Mouse (Mus musculus) MEL (cell line): ENCODE data around the gene Lix1. TPM values are rescaled to one million over a fixed set of nuclear protein-coding genes. Genes with fewer than 3 reads are reported as not detected.

Experiments
- DNase-seq: peaks from one replicate; pipeline ENCODE4 v3.0.0; 2011; ENCODE audit warnings: low read depth, low spot score
- H3K27ac ChIP-seq: 2 replicates; pipeline ENCODE4 v1.5.1; 2012; ENCODE audit warnings: low read depth, mild to moderate bottlenecking, control low read depth, low read length, moderate library complexity; ENCODE audit not compliant: control insufficient read depth
- H3K27me3 ChIP-seq, 2 experiments: fragments of 150-350 bp in 1 of 2; sonication (generic) in 1 of 2; 2 replicates each; pipeline ENCODE4 v1.6.1; 2012; ENCODE audit warnings: low read length in 2 of 2, mild to moderate bottlenecking in 2 of 2, improper control_type of control experiment in 1 of 2, moderate library complexity in 1 of 2; ENCODE audit not compliant: insufficient read depth in 2 of 2, control insufficient read depth in 1 of 2
- H3K36me3 ChIP-seq, 2 experiments: 2 replicates each; pipeline ENCODE4 v1.6.1; 2012 to 2014; ENCODE audit warnings: low read length in 2 of 2, improper control_type of control experiment in 1 of 2, inconsistent platforms in 1 of 2, mild to moderate bottlenecking in 1 of 2; ENCODE audit not compliant: insufficient read depth in 2 of 2, control insufficient read depth in 1 of 2
- H3K4me1 ChIP-seq, 2 experiments: fragments of 150-350 bp in 1 of 2; sonication (generic) in 1 of 2; 2 replicates each; pipeline ENCODE4 v1.6.1; 2012; ENCODE audit warnings: low read length in 2 of 2, improper control_type of control experiment in 1 of 2, mild to moderate bottlenecking in 1 of 2; ENCODE audit not compliant: insufficient read depth in 2 of 2, control insufficient read depth in 1 of 2
- H3K4me3 ChIP-seq, 2 experiments: fragments of 150-350 bp in 1 of 2; sonication (generic) in 1 of 2; 2 replicates each; pipeline ENCODE4 v1.5.1; 2012; ENCODE audit warnings: low read depth in 2 of 2, low read length in 2 of 2, mild to moderate bottlenecking in 2 of 2, moderate library complexity in 2 of 2, control low read depth in 1 of 2, improper control_type of control experiment in 1 of 2; ENCODE audit not compliant: control insufficient read depth in 1 of 2, insufficient read depth in 1 of 2
- H3K79me2 ChIP-seq: 2 replicates; pipeline ENCODE4 v1.6.1; 2012; ENCODE audit warnings: mild to moderate bottlenecking, low read length, moderate library complexity; ENCODE audit not compliant: control insufficient read depth, poor library complexity, insufficient read depth
- H3K9ac ChIP-seq: 2 replicates; pipeline ENCODE4 v1.6.1; 2012; ENCODE audit warnings: low read depth, mild to moderate bottlenecking, control low read depth, low read length, moderate library complexity; ENCODE audit not compliant: control insufficient read depth, poor library complexity, severe bottlenecking
- H3K9me3 ChIP-seq: fragments of 150-350 bp; sonication (generic); replicated peaks from 2 replicates; pipeline ENCODE4 v1.6.1; 2012; ENCODE audit warnings: mild to moderate bottlenecking, low read length, improper control_type of control experiment, moderate library complexity; ENCODE audit not compliant: insufficient read depth
- BHLHE40 ChIP-seq: IDR thresholded peaks from 2 replicates; pipeline ENCODE4 v1.6.1; 2012; ENCODE audit warnings: low read depth, mild to moderate bottlenecking, inconsistent platforms, low read length, improper control_type of control experiment, borderline replicate concordance
- CHD2 ChIP-seq: IDR thresholded peaks from 2 replicates; pipeline ENCODE4 v1.6.1; 2011; ENCODE audit warnings: low read length, improper control_type of control experiment
- CTCF ChIP-seq, 3 experiments: IDR thresholded peaks in 2 of 3; conservative IDR thresholded peaks in 1 of 3; 2 replicates each; pipeline ENCODE4 v1.5.1; 2011 to 2012; ENCODE audit warnings: low read length in 3 of 3, low read depth in 2 of 3, mild to moderate bottlenecking in 2 of 3, improper control_type of control experiment in 1 of 3, inconsistent platforms in 1 of 3, mixed read lengths in 1 of 3, moderate library complexity in 1 of 3; ENCODE audit not compliant: control insufficient read depth in 1 of 3, insufficient read depth in 1 of 3, poor library complexity in 1 of 3, severe bottlenecking in 1 of 3
- E2F4 ChIP-seq: IDR thresholded peaks from 2 replicates; pipeline ENCODE4 v1.6.1; 2011; ENCODE audit warnings: low read depth, low read length, improper control_type of control experiment, borderline replicate concordance
- ELF1 ChIP-seq: IDR thresholded peaks from 2 replicates; pipeline ENCODE4 v1.6.1; 2014; ENCODE audit warnings: low read depth, mild to moderate bottlenecking, inconsistent platforms, low read length, improper control_type of control experiment, moderate library complexity
- ETS1 ChIP-seq: IDR thresholded peaks from 2 replicates; pipeline ENCODE4 v1.6.1; 2012; ENCODE audit warnings: low read depth, mild to moderate bottlenecking, inconsistent platforms, low read length, improper control_type of control experiment, moderate library complexity
- HCFC1 ChIP-seq: IDR thresholded peaks from 2 replicates; pipeline ENCODE4 v1.6.1; 2012; ENCODE audit warnings: low read depth, mild to moderate bottlenecking, inconsistent platforms, low read length, improper control_type of control experiment, moderate library complexity
- JUND ChIP-seq: IDR thresholded peaks from 2 replicates; pipeline ENCODE4 v1.6.1; 2011; ENCODE audit warnings: low read depth, mild to moderate bottlenecking, improper control_type of control experiment, low read length
- MYC ChIP-seq: IDR thresholded peaks from 2 replicates; pipeline ENCODE4 v1.6.1; 2011; ENCODE audit warnings: low read depth, mild to moderate bottlenecking, low read length, improper control_type of control experiment, moderate library complexity
- NRF1 ChIP-seq: IDR thresholded peaks from 2 replicates; pipeline ENCODE4 v1.6.1; 2014; ENCODE audit warnings: low read depth, mild to moderate bottlenecking, inconsistent platforms, low read length, improper control_type of control experiment, moderate library complexity; ENCODE audit not compliant: poor library complexity, insufficient read depth, severe bottlenecking
- POLR2A ChIP-seq, 2 experiments: IDR thresholded peaks; 2 replicates each; pipeline ENCODE4 v1.6.1; 2011 to 2012; ENCODE audit warnings: low read length in 2 of 2, mild to moderate bottlenecking in 2 of 2, control low read depth in 1 of 2, improper control_type of control experiment in 1 of 2, low read depth in 1 of 2, moderate library complexity in 1 of 2; ENCODE audit not compliant: control insufficient read depth in 1 of 2, insufficient read depth in 1 of 2, poor library complexity in 1 of 2
- POLR2AphosphoS2 ChIP-seq: IDR thresholded peaks from 2 replicates; pipeline ENCODE4 v1.6.1; 2011; ENCODE audit warnings: low read length, improper control_type of control experiment
- RAD21 ChIP-seq: IDR thresholded peaks from 2 replicates; pipeline ENCODE4 v1.6.1; 2011; ENCODE audit warnings: mild to moderate bottlenecking, low read depth, low read length, improper control_type of control experiment
- RCOR1 ChIP-seq: IDR thresholded peaks from 2 replicates; pipeline ENCODE4 v1.6.1; 2012; ENCODE audit warnings: low read depth, mild to moderate bottlenecking, inconsistent platforms, low read length, improper control_type of control experiment
- SIN3A ChIP-seq: IDR thresholded peaks from 2 replicates; pipeline ENCODE4 v1.6.1; 2012; ENCODE audit warnings: low read length, improper control_type of control experiment, inconsistent platforms
- TCF12 ChIP-seq: IDR thresholded peaks from 2 replicates; pipeline ENCODE4 v1.6.1; 2014; ENCODE audit warnings: low read depth, mild to moderate bottlenecking, inconsistent platforms, low read length, improper control_type of control experiment, moderate library complexity
- UBTF ChIP-seq: IDR thresholded peaks from 2 replicates; pipeline ENCODE4 v1.6.1; 2012; ENCODE audit warnings: low read depth, mild to moderate bottlenecking, inconsistent platforms, low read length, improper control_type of control experiment, moderate library complexity, borderline replicate concordance; ENCODE audit not compliant: insufficient read depth
- USF1 ChIP-seq: IDR thresholded peaks from 2 replicates; pipeline ENCODE4 v1.6.1; 2014; ENCODE audit warnings: low read depth, mild to moderate bottlenecking, inconsistent platforms, low read length, improper control_type of control experiment, moderate library complexity
- ZKSCAN1 ChIP-seq: IDR thresholded peaks from 2 replicates; pipeline ENCODE4 v1.6.1; 2012; ENCODE audit warnings: low read depth, mild to moderate bottlenecking, inconsistent platforms, low read length, improper control_type of control experiment, moderate library complexity
- ZNF384 ChIP-seq: IDR thresholded peaks from 2 replicates; pipeline ENCODE4 v1.6.1; 2012; ENCODE audit warnings: low read depth, mild to moderate bottlenecking, inconsistent platforms, low read length, improper control_type of control experiment
- polyA plus RNA-seq, 2 experiments: library from polyadenylated mRNA; stranded (reverse) in 1 of 2; unstranded in 1 of 2; fragments of >175 nt in 1 of 2; fragments of >200 nt in 1 of 2; gene quantifications; 2 replicates each; pipeline versions ENCODE4 v1.2.1 to v1.2.4; 2012; ENCODE audit warnings: low replicate concordance in 2 of 2, low read depth in 1 of 2; ENCODE audit not compliant: insufficient read length in 2 of 2, insufficient read depth in 1 of 2, missing spikeins in 1 of 2
- total RNA-seq: library from RNA; depleted of rRNA; stranded (reverse); fragments of 300-350 nt; gene quantifications from 2 replicates; pipeline ENCODE4 v1.2.3, GENCODE M21; 2012

Gene Lix1
- total and polyA plus RNA-seq, 3 experiments, result not detected

GRCm38 (mm10) chr17:17425906-17426305 is 23.4 kb downstream of the Lix1 start:
- no peaks in the 10 kb centered on the region for H3K27me3 ChIP-seq
- no peaks in the 10 kb centered on the region for H3K4me1 ChIP-seq
- H3K9ac ChIP-seq, result no peak overlapping the region
- no peak overlapping the region for H3K27ac ChIP-seq
- no peaks in the 10 kb centered on the region for H3K79me2 ChIP-seq
- DNase-seq, result no peak
- no peaks in the 10 kb centered on the region for H3K36me3 ChIP-seq
- H3K4me3 ChIP-seq, result no peak overlapping the region
- TF ChIP-seq NRF1, result no peak
- TF ChIP-seq ELF1, result no peak
- TF ChIP-seq RCOR1, result no peak
- no peak for TF ChIP-seq RAD21
- no peak for TF ChIP-seq ZKSCAN1
- no peak for TF ChIP-seq TCF12
- TF ChIP-seq HCFC1, result no peak
- no peak for TF ChIP-seq POLR2AphosphoS2
- TF ChIP-seq BHLHE40, result no peak
- TF ChIP-seq USF1, result no peak
- H3K9me3 ChIP-seq, result no peaks in the 10 kb centered on the region

GRCm38 (mm10) chr17:17428888-17429287 is 26.4 kb downstream of the Lix1 start:
- Histone ChIP-seq H3K9ac (no peak overlapping the region), H3K27ac (no peak overlapping the region), H3K27me3 (no peaks in the 10 kb centered on the region), H3K4me1 (no peaks in the 10 kb centered on the region), H3K4me3 (no peak overlapping the region), H3K9me3 (no peaks in the 10 kb centered on the region)
- no peak for DNase-seq
- TF ChIP-seq SIN3A (no peak), UBTF (no peak), CTCF (IDR thresholded peaks at IDR 0.05 in 2 of 3, conservative IDR thresholded peaks at IDR 0.05 in 1 of 3; ENCODE audit: control insufficient read depth in 1 of 3, insufficient read depth in 1 of 3, low read depth in 2 of 3, low read length in 3 of 3, poor library complexity in 1 of 3, severe bottlenecking in 1 of 3) (no peak), RAD21 (no peak), USF1 (no peak), ETS1 (no peak), ZNF384 (no peak), POLR2A (IDR thresholded peaks at IDR 0.05; ENCODE audit: control insufficient read depth in 1 of 2, insufficient read depth in 1 of 2, low read depth in 1 of 2, low read length in 2 of 2, poor library complexity in 1 of 2) (no peak), E2F4 (no peak), CHD2 (no peak), MYC (no peak), BHLHE40 (no peak), JUND (no peak)
- TF ChIP-seq, all 39 proteins: peak for 0
- Histone ChIP-seq H3K79me2 (no peaks in the 10 kb centered on the region), H3K36me3 (no peaks in the 10 kb centered on the region)
